Mouse (Mus musculus) neural tube, embryonic 14.5 days (tissue): ENCODE measurements around the gene Ankrd34a. TPM values are rescaled to one million over a fixed set of nuclear protein-coding genes. Genes with fewer than 3 reads are reported as not detected.

Experiments used
- ATAC-seq: fragments of 200-750 bp; cut with Nextera tagmentation; 2 replicates; pipeline ENCODE4 v1.8.0; 2017; ENCODE audit warnings: low read depth, mild to moderate bottlenecking, moderate TSS enrichment, moderate library complexity
- H3K27ac ChIP-seq: fragments of 300-500 bp; sonication (generic); 2 replicates; pipeline ENCODE4 v1.5.1; 2014; ENCODE audit warnings: low read depth, mild to moderate bottlenecking, control low read depth, low read length, moderate library complexity, mixed read lengths
- H3K27me3 ChIP-seq: fragments of 300-500 bp; sonication (generic); 2 replicates; pipeline ENCODE4 v1.6.1; 2014; ENCODE audit warnings: low read length; ENCODE audit not compliant: control insufficient read depth, insufficient read depth
- H3K36me3 ChIP-seq: fragments of 300-500 bp; sonication (generic); 2 replicates; pipeline ENCODE4 v1.6.1; 2014; ENCODE audit warnings: low read length, mixed read lengths; ENCODE audit not compliant: control insufficient read depth, insufficient read depth
- H3K4me1 ChIP-seq: fragments of 300-500 bp; sonication (generic); 2 replicates; pipeline ENCODE4 v1.6.1; 2014; ENCODE audit warnings: low read length; ENCODE audit not compliant: control insufficient read depth, insufficient read depth
- H3K4me2 ChIP-seq: fragments of 300-500 bp; sonication (generic); 2 replicates; pipeline ENCODE4 v1.6.1; 2014; ENCODE audit warnings: mild to moderate bottlenecking, low read depth, low read length, control low read depth
- H3K4me3 ChIP-seq: fragments of 300-500 bp; sonication (generic); 2 replicates; pipeline ENCODE4 v1.5.1; 2014; ENCODE audit warnings: low read depth, low read length, control low read depth, mixed read lengths
- H3K9ac ChIP-seq: fragments of 300-500 bp; sonication (generic); replicated peaks from 2 replicates; pipeline ENCODE4 v1.6.1; 2014; ENCODE audit warnings: low read depth, mild to moderate bottlenecking, control low read depth, low read length, mixed read lengths
- H3K9me3 ChIP-seq: fragments of 300-500 bp; sonication (generic); 2 replicates; pipeline ENCODE4 v1.6.1; 2016; ENCODE audit warnings: low read length; ENCODE audit not compliant: control insufficient read depth
- WGBS: fragments of 180-500 bp; shearing (Covaris S2); extraction: QIAGEN DNeasy Blood & Tissue Kit; methylation state at CpG from one replicate; pipeline ENCODE4 v1.1.7; 2014; 5-methylcytosine and 5-hydroxymethylcytosine counted together
- polyA plus RNA-seq: library from polyadenylated mRNA; unstranded; fragments of >200 nt; fragmentation: Nextera tagmentation; extraction: Ambion mirVana; gene quantifications from 2 replicates; pipeline ENCODE4 v1.2.1, GENCODE M21; 2014

The Ankrd34a gene
- polyA plus RNA-seq, 1 experiment from 2014 or later = 21.0 TPM

DNA sequence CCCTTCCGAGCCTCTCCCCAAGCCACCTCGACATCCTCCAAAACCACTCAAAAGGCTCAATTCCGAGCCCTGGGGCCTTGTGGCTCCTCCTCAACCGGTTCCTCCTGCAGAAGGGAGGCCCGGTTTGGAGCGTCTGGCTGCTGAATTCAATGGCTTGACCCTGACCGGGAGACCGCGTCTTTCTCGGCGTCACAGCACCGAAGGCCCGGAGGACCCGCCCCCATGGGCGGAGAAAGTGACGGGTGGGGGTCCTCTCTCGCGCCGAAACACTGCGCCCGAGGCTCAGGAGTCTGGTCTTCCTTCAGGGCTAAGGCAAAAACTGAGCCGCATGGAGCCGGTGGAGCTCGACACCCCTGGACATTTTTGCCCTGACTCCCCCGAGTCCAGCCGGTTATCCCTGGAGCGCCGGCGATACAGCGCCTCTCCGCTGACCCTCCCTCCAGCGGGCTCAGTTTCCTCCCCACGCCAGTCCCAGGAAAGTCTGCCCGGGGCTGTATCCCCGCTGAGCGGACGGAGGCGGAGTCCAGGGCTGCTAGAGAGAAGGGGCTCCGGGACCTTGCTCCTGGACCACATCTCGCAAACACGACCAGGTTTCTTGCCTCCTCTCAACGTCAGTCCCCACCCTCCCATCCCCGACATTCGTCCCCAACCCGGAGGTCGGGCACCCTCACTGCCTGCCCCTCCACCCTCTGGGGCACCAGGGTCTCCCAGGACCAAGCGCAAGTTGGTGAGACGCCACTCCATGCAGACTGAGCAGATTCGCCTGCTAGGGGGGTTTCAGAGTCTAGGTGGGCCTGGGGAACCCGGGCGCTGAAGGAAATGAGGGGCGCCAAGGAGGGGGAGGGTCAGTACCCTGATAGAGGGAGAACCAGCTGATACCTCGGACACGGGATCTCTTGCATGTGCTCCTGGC lies 2.0 kb downstream of the Ankrd34a start:
- peak overlapping the region; percentile 54 for H3K4me3 ChIP-seq
- peak overlapping the region; percentile 75 for H3K27ac ChIP-seq
- peak overlapping the region; percentile 69 for H3K9ac ChIP-seq
- H3K4me2 ChIP-seq = peak overlapping the region; percentile 64
- ATAC-seq = no peak
- WGBS = 1% methylated on average over 47 of the region's 54 CpGs
- peaks cover 38% of the 10 kb centered on the region for H3K4me1 ChIP-seq
- no peaks in the 10 kb centered on the region for H3K9me3 ChIP-seq
- H3K36me3 ChIP-seq = no peaks in the 10 kb centered on the region
- H3K27me3 ChIP-seq = no peaks in the 10 kb centered on the region

DNA sequence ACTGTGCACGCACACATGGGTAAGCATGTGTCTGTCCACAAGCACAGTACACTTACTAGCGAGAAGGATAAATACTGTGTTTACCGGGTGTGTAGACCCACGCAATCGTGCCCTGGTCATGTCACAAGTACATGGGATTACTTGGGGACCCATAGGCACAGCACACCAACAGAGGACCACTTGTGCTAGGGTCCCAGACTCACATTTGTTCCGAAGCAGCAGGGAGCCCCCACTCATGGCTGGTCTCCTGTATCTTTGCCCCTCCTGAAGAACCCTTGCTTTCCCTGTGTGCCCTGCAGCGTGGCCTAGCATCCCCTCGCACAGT lies 2.6 kb downstream of the Ankrd34a start:
- no peak for ATAC-seq
- Histone ChIP-seq H3K9me3 (no peaks in the 10 kb centered on the region), H3K36me3 (no peaks in the 10 kb centered on the region), H3K27ac (no peak overlapping the region), H3K27me3 (no peaks in the 10 kb centered on the region), H3K9ac (no peak overlapping the region), H3K4me1 (peaks cover 45% of the 10 kb centered on the region), H3K4me2 (peak overlapping the region; percentile 64), H3K4me3 (no peak overlapping the region)
- WGBS = 40% methylated on average over 8 of the region's 8 CpGs

- 82% methylated on average over 3 of the region's 3 CpGs for WGBS
- no peaks in the 10 kb centered on the region for H3K36me3 ChIP-seq
- H3K4me1 ChIP-seq = peaks cover 48% of the 10 kb centered on the region
- peak overlapping the region; percentile 64; the same call in 1 of the 2 replicates for H3K4me2 ChIP-seq
- H3K27ac ChIP-seq = no peak overlapping the region
- no peaks in the 10 kb centered on the region for H3K9me3 ChIP-seq
- no peak overlapping the region for H3K9ac ChIP-seq
- no peaks in the 10 kb centered on the region for H3K27me3 ChIP-seq
- no peak overlapping the region for H3K4me3 ChIP-seq
- ATAC-seq = no peak
These were observed 3.0 kb downstream of the Ankrd34a start for GRCm38 (mm10) chr3:96599411-96599810.

GRCm38 (mm10) chr3:96600639-96601250 lies 4.3 kb downstream of the Ankrd34a start, which contains the start of gene Lix1l:
Gene Lix1l, plus strand, starts transcription at chr3:96601149.
- peak; percentile 92 for ATAC-seq
- Histone ChIP-seq H3K4me1 (peaks cover 53% of the 10 kb centered on the region), H3K4me2 (peak within 1 kb of the TSS; percentile 72), H3K27ac (peak within 1 kb of the TSS; percentile 95), H3K4me3 (peak within 1 kb of the TSS; percentile 83), H3K27me3 (no peaks in the 10 kb centered on the region), H3K36me3 (no peaks in the 10 kb centered on the region), H3K9me3 (no peaks in the 10 kb centered on the region), H3K9ac (peak within 1 kb of the TSS; percentile 94)
- 1% methylated on average over 27 of the region's 27 CpGs for WGBS

GRCm38 (mm10) chr3:96601251-96601787 lies 4.9 kb downstream of the Ankrd34a start:
- no peaks in the 10 kb centered on the region for H3K9me3 ChIP-seq
- no peaks in the 10 kb centered on the region for H3K27me3 ChIP-seq
- H3K4me2 ChIP-seq = peak overlapping the region; percentile 72
- peak overlapping the region; percentile 94 for H3K9ac ChIP-seq
- no peaks in the 10 kb centered on the region for H3K36me3 ChIP-seq
- peak overlapping the region; percentile 83 for H3K4me3 ChIP-seq
- H3K27ac ChIP-seq = peak overlapping the region; percentile 95
- peak; percentile 65 for ATAC-seq
- H3K4me1 ChIP-seq = peaks cover 47% of the 10 kb centered on the region
- under 1% methylated on average over 35 of the region's 40 CpGs for WGBS

DNA sequence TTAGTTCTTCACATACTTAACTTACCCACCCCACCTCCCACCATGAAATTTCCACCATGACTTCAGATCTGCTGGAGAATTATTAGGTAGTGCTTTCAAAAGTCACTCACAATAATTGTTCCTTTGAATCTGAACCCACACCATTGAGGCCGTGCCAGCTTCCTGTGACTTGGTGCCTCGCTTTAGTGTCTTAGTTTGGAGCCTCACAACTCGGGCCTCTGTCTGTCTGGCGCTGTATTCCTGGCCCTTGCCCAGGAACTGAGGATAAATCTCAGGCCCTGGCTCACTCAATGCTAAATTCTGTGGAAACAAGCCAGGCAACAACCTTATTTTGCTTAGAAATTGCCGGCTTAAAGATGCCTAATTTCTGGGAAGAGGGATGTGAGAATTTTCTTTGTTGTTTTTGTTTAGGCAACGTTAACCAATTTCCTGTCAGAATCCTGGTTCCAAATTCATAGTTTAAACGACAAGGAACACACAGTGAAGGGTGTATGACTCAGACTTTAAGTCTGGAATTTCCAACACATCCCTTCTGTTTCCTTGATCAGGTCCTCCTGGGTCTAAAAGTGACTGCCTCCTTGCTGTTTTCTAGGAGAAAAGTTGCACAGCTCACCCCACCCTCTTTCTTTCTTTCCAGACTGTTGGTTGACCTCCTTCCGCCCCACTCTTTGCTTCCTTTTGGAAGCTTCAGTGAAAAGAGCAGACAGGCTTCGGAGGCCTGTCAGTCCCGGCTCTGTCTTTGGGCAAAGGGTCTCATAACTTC lies 5.7 kb downstream of the Ankrd34a start:
- peaks cover 47% of the 10 kb centered on the region for H3K4me1 ChIP-seq
- peak overlapping the region; percentile 95 for H3K27ac ChIP-seq
- no peaks in the 10 kb centered on the region for H3K27me3 ChIP-seq
- WGBS = 14% methylated on average over 10 of the region's 10 CpGs
- H3K4me3 ChIP-seq = peak overlapping the region; percentile 83
- no peaks in the 10 kb centered on the region for H3K9me3 ChIP-seq
- H3K9ac ChIP-seq = peak overlapping the region; percentile 94
- no peaks in the 10 kb centered on the region for H3K36me3 ChIP-seq
- peak overlapping the region; percentile 72 for H3K4me2 ChIP-seq
- ATAC-seq = no peak

GRCm38 (mm10) chr3:96602704-96603084 lies 6.3 kb downstream of the Ankrd34a start:
- Histone ChIP-seq H3K36me3 (no peaks in the 10 kb centered on the region), H3K4me1 (peaks cover 47% of the 10 kb centered on the region), H3K27ac (peak overlapping the region; percentile 41), H3K4me3 (peak overlapping the region; percentile 83), H3K4me2 (peak overlapping the region; percentile 72), H3K27me3 (no peaks in the 10 kb centered on the region), H3K9ac (peak overlapping the region; percentile 94), H3K9me3 (no peaks in the 10 kb centered on the region)
- ATAC-seq = no peak
- 21% methylated on average over 5 of the region's 5 CpGs for WGBS

DNA sequence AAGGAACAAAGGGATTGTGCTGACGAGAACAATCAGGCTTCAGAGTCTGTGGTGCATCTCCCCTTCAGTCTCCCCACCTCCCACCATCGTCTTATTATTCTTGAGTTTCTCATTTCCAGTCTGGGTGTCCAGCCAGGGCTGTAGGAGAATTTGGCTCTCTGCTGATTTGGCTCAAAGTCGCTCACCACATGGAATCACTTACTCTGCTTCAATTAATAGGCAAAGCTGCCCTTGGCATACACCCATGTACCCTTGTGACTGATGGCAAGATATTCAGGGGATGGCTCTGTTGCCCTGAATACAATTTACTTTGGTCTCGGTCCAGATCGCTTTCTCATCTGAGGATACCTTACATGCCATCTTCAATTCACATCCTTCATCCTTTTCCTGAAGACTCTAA lies 6.9 kb downstream of the Ankrd34a start:
- no peak for ATAC-seq
- H3K4me3 ChIP-seq = peak overlapping the region; percentile 83
- H3K4me2 ChIP-seq = peak overlapping the region; percentile 72
- WGBS = 39% methylated on average over 5 of the region's 5 CpGs
- H3K9me3 ChIP-seq = no peaks in the 10 kb centered on the region
- peaks cover 42% of the 10 kb centered on the region for H3K4me1 ChIP-seq
- no peaks in the 10 kb centered on the region for H3K36me3 ChIP-seq
- peak overlapping the region; percentile 41; the same call in 1 of the 2 replicates for H3K27ac ChIP-seq
- H3K9ac ChIP-seq = peak overlapping the region; percentile 94
- H3K27me3 ChIP-seq = no peaks in the 10 kb centered on the region
